Mouse (Mus musculus) C2C12 (cell line): Measurements from ENCODE around the gene Mlh1. TPM values are rescaled to one million over a fixed set of nuclear protein-coding genes. Genes with fewer than 3 reads are reported as not detected.

Experiments used
- H3K27me3 ChIP-seq: one replicate; pipeline ENCODE4 v1.6.1; 2011; ENCODE audit not compliant: control insufficient read depth, insufficient read depth, insufficient read length
- H3K36me3 ChIP-seq: one replicate; pipeline ENCODE4 v1.6.1; 2011; ENCODE audit not compliant: control insufficient read depth, insufficient read depth
- H3K4me3 ChIP-seq: one replicate; pipeline ENCODE4 v1.5.1; 2011; ENCODE audit warnings: mild to moderate bottlenecking, control low read depth; ENCODE audit not compliant: poor library complexity, insufficient read depth, severe bottlenecking
- H3K79me2 ChIP-seq: one replicate; pipeline ENCODE4 v1.6.1; 2011; ENCODE audit not compliant: control insufficient read depth, insufficient read depth
- H3K79me3 ChIP-seq: one replicate; pipeline ENCODE4 v1.6.1; 2011; ENCODE audit warnings: low read depth, control low read depth
- H3ac ChIP-seq: one replicate; pipeline ENCODE3; 2011; ENCODE audit warnings: low read depth; ENCODE audit not compliant: control insufficient read depth, insufficient read length
- CEBPB ChIP-seq: IDR thresholded peaks from one replicate; pipeline ENCODE4 v1.6.1; 2011; ENCODE audit warnings: low read depth, mild to moderate bottlenecking, control low read depth, moderate library complexity
- CTCF ChIP-seq: IDR thresholded peaks from one replicate; pipeline ENCODE4 v1.5.1; 2011; ENCODE audit not compliant: control insufficient read depth, insufficient read depth, insufficient read length
- FOSL1 ChIP-seq: IDR thresholded peaks from one replicate; pipeline ENCODE4 v1.8.0; 2011; ENCODE audit warnings: mild to moderate bottlenecking, low read length; ENCODE audit not compliant: poor library complexity, insufficient read depth, severe bottlenecking
- MAX ChIP-seq: IDR thresholded peaks from one replicate; pipeline ENCODE4 v1.6.1; 2011; ENCODE audit warnings: mild to moderate bottlenecking, control low read depth
- MYOD1 ChIP-seq: IDR thresholded peaks from one replicate; pipeline ENCODE4 v1.6.1; 2011; ENCODE audit warnings: low read depth; ENCODE audit not compliant: control insufficient read depth, insufficient read length
- MYOG ChIP-seq: IDR thresholded peaks from one replicate; pipeline ENCODE4 v1.6.1; 2011; ENCODE audit not compliant: control insufficient read depth, insufficient read length; ENCODE audit errors: extremely low read depth
- USF1 ChIP-seq: IDR thresholded peaks from one replicate; pipeline ENCODE4 v1.6.1; 2011; ENCODE audit warnings: low read depth, mild to moderate bottlenecking, control low read depth, moderate library complexity
- polyA plus RNA-seq: library from polyadenylated mRNA; unstranded; fragments of >200 nt; fragmentation: generic; extraction: Trizol; gene quantifications from one replicate; pipeline ENCODE4 v1.2.1, GENCODE M21; 2012; ENCODE audit warnings: missing spikeins

Mlh1 gene
- polyA plus RNA-seq, 1 experiment, result 11.7 TPM

DNA sequence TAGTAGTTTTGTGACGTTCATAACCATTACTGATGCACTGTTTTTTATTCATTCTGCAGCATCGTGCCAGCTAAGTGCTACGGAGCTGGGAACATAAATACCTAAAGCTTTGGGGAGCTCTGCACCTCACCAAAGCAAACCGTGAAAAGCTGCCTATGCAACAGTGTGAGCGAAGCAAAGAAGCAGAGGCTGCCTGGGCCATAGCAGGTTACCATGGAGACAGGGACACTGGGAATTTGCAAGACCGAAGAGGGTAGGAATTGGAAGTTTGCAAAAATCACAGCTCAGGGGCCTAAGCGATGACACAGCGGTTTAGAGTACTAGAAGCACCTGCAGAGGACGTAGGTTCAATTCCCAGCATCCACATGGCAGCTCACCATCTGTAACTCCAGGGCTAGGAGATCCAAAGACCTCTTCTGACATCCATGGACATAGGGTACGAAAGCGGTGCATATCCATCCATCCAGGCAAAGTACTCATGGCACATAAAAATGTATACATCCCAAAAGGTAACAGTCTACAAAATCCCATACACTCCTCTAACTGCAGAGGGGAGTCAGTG lies 19.0 kb upstream of the Mlh1 start:
- TF ChIP-seq FOSL1, result no peak
- TF ChIP-seq MYOG, result no peak
- no peak for TF ChIP-seq MAX
- TF ChIP-seq USF1, result no peak
- no peak for TF ChIP-seq CTCF
- TF ChIP-seq CEBPB, result no peak
- TF ChIP-seq MYOD1, result no peak
- H3K36me3 ChIP-seq, result no peaks in the 10 kb centered on the region
- no peaks in the 10 kb centered on the region for H3K79me2 ChIP-seq
- H3K27me3 ChIP-seq, result no peaks in the 10 kb centered on the region
- H3K79me3 ChIP-seq, result no peaks in the 10 kb centered on the region
- no peak overlapping the region for H3ac ChIP-seq
- no peak overlapping the region for H3K4me3 ChIP-seq

DNA sequence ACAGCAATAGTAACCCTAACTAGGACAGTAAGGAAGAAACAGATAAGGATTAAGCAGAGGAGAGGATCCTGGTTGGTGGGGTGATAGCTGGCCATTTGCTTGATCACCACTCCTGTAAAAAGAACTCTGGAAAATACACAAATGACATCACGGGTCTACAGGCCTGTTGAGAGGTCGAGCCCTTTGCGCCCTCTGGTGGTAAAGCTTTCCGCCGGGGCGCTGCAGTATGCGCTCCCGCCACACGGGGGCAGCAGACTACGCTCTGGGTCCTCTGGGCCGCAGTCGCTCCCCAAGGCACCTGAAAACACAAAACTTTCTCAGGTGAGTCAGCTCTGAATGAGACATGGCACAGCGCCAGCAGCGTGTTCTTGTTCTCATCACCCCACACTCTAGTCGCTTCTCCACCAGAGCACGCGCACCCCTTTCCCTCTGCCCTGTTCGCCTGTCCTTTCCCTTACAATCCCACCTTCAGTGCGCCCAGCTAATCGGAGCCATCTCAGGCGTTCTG lies 18.3 kb upstream of the Mlh1 start:
- Histone ChIP-seq H3K79me2 (no peaks in the 10 kb centered on the region), H3K27me3 (no peaks in the 10 kb centered on the region), H3K36me3 (no peaks in the 10 kb centered on the region), H3K79me3 (no peaks in the 10 kb centered on the region), H3ac (no peak overlapping the region), H3K4me3 (no peak overlapping the region)
- TF ChIP-seq MYOG (no peak), MAX (no peak), MYOD1 (no peak), CTCF (peak; percentile 100), USF1 (no peak), CEBPB (no peak), FOSL1 (no peak)

DNA sequence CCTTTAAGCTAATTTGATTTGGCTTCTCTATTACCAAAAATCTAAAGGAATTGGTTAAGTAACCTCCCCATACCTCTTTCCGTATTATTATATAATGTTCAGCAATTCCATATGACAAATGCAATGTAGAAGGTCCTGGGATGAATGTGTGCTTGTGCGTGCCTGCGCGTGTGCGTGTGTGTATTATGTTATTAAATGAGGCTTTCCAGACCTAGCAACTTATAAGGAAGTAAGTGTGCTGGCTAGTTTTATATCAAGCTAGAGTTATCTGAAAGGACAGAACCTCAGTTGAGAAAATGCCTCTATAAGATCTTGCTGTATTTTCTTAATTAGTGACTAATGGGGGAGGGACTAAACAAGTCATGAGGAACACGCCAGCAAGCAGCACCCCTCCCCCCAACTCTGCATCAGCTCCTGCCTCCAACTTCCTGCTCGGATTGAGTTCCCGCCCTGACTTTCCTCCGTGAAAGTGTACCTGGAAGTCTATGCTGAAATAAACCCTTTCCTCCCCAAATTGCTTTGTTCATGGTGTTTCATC lies 17.8 kb upstream of the Mlh1 start:
- H3K27me3 ChIP-seq, result no peaks in the 10 kb centered on the region
- H3K4me3 ChIP-seq, result no peak overlapping the region
- H3K79me3 ChIP-seq, result no peaks in the 10 kb centered on the region
- no peaks in the 10 kb centered on the region for H3K79me2 ChIP-seq
- TF ChIP-seq FOSL1 (no peak), CEBPB (no peak), MYOG (no peak), MYOD1 (no peak), USF1 (no peak), MAX (no peak), CTCF (no peak)
- no peak overlapping the region for H3ac ChIP-seq
- no peaks in the 10 kb centered on the region for H3K36me3 ChIP-seq

DNA sequence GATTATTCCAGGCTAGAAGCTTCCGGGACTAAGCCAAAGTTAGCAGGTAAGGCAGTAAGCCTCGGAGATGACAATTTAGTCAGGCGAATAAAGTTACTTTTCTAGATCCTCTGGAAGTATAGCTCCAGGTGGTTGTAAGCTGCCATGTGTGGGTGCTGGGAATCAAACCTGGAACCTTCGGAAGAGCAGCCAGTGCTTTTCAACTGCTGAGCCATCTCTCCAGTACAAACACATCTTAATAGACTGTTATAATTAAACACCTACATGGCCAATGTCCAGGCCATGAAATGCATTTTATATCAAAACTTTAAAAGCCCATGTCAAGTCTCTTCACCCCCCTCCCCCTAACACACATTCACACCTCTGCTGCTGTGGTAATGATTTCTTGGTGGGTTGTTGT lies 16.4 kb upstream of the Mlh1 start:
- TF ChIP-seq MYOD1, result no peak
- Histone ChIP-seq H3K79me3 (no peaks in the 10 kb centered on the region), H3K36me3 (no peaks in the 10 kb centered on the region), H3K79me2 (no peaks in the 10 kb centered on the region), H3K4me3 (no peak overlapping the region), H3K27me3 (no peaks in the 10 kb centered on the region), H3ac (no peak overlapping the region)

DNA sequence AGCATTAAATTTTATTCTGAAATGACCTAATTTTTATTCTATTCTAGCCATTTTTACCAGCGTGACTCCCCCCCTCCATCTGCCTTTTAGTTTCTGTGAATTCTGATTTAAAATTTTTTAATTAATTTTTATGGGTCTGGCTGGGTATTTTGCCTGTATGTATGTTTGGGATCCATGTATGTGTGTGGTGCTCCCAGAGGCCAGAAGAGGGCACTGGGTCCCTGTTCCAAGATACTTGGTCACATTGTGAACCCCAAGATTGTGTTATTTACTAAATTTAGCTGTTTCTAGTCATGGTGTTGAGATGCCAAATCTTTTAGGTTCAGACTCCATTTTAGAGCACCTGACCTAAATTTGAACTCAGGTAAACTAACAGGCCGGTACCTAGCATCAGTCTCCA lies 14.9 kb upstream of the Mlh1 start:
- Histone ChIP-seq H3K27me3 (no peaks in the 10 kb centered on the region), H3ac (no peak overlapping the region), H3K79me2 (no peaks in the 10 kb centered on the region), H3K36me3 (no peaks in the 10 kb centered on the region), H3K4me3 (no peak overlapping the region), H3K79me3 (no peaks in the 10 kb centered on the region)
- TF ChIP-seq CTCF (no peak), MAX (no peak), MYOD1 (no peak), USF1 (no peak), MYOG (no peak), FOSL1 (no peak)

DNA sequence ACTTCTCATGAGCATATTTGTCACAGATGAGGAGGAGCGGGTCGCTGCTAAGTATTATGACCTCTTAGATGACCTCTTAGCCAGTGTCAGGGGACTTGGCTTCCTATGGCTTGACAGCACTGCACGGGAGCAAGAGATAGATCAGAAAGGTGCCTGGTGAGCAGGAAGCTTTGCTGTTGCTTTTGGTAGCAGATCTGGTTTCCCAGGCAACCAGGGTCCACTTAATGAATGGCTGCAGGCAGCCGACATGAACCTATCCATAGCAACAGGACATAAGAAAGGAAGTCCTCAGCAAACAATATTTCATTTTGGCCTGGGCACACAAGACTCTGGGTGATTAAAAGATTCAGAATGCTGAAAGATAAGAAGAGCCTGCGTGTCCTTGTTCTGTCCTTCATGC lies 14.1 kb upstream of the Mlh1 start:
- H3K36me3 ChIP-seq, result no peaks in the 10 kb centered on the region
- H3ac ChIP-seq, result no peak overlapping the region
- H3K27me3 ChIP-seq, result no peaks in the 10 kb centered on the region
- TF ChIP-seq MAX (no peak), USF1 (no peak), FOSL1 (no peak)
- no peak overlapping the region for H3K4me3 ChIP-seq
- H3K79me2 ChIP-seq, result no peaks in the 10 kb centered on the region
- no peaks in the 10 kb centered on the region for H3K79me3 ChIP-seq
